Mouse (Mus musculus) adrenal gland, postnatal 0 days (tissue): ENCODE results near the gene Rnf135. TPM values are rescaled to one million over a fixed set of nuclear protein-coding genes. Genes with fewer than 3 reads are reported as not detected.

Source experiments
- polyA plus RNA-seq: library from polyadenylated mRNA; unstranded; fragments of >200 nt; fragmentation: Nextera tagmentation; extraction: Ambion mirVana; gene quantifications from 2 replicates; pipeline ENCODE4 v1.2.1, GENCODE M21; 2015

The Rnf135 gene
- 10.3 and 17.5 TPM in 2 replicates for polyA plus RNA-seq

GRCm38 (mm10) chr11:80183705-80184255, at the start of gene Rnf135:
Gene Rnf135 (plus strand): TSS chr11:80183851.

DNA sequence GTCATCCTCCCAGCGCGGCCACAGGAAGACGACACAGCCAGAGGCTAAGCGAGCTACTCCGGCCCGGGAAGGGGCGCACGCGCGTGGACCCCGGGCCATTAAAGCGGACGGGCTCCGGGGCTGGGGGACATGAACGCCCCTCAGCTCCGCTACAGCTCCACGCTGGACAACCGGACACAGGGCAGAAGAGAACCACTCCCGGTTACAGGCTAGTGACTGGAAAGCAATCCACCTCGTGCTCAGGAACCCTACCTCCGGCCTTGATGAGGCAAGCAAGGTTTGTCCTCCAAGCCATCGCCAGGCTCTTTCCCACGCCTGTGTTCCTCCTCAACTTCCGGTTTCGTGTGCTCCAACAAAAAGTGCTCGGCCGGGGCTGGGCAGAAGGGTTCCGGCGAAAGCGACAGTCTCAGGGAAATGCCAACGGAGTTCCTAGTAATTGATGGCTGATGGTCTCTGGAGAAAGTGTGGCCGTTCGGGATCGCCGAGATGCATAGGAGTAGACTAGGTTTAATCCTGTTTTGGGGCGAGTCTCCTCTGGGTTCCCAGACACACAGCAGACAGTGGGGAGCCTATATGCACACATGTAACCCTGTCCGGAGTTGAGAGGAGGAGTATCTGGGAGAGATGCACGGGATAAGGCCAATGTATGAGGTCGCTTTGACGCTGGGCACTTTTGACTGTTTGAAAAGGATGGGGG, 41.7 kb upstream of the Rnf135 start, which contains the start of gene Tefm:
Tefm (minus strand) TSS at position 351 of the 697 bp plus-strand sequence.

DNA sequence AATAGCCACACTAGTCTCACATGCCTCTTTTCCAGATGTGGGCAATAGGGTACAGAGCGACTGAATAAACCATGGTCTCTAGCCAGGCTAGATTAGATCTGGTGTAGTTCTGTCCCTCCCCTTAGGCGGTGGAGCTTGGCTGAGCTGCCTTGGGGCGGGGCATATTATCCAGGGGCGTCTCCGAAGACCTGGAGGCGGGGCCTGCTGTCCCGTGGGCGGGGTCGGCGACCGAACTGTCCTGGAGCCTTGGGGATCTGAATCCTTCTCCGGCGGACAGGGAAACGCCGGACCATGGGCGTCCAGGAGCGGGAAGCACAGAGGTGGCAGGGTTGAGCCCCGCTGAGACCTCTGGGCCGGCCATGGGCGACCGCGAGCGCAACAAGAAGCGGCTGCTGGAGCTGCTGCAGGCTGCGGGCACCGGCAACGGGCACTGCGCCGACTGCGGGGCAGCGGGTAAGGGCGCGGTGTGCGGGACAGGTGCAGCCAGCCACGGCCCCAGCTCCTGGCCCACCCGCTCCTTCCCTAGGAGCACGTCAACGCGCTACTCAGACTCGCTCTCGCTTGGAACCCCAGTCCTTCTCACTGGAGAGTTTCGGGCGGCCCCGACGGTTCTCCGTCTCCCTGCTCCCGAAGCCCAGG, 29.7 kb upstream of the Rnf135 start, which contains the start of gene Adap2:
Adap2 (plus strand) TSS at position 249 of the 639 bp plus-strand sequence.

GRCm38 (mm10) chr11:80208860-80209800, 25.5 kb downstream of the Rnf135 start, which contains the start of gene Rhot1:
Gene Rhot1 (plus strand): TSS chr11:80209019.

Other genes with a start within 250 kb of the Rnf135 start
- 20.1 and 33.0 TPM in 2 replicates for gene Utp6, start 221.5 kb upstream of the Rnf135 start, polyA plus RNA-seq
- gene Suz12, start 190.7 kb upstream of the Rnf135 start, polyA plus RNA-seq, result 10.6 and 14.7 TPM in 2 replicates
- 22.4 and 23.9 TPM in 2 replicates for gene Crlf3, start 102.9 kb upstream of the Rnf135 start, polyA plus RNA-seq
- gene Atad5, start 94.5 kb upstream of the Rnf135 start, polyA plus RNA-seq, result 2.5 and 3.8 TPM in 2 replicates
- 38.8 and 53.8 TPM in 2 replicates for gene Tefm, start 41.7 kb upstream of the Rnf135 start, polyA plus RNA-seq
- 2.5 and 5.5 TPM in 2 replicates for gene Adap2, start 29.7 kb upstream of the Rnf135 start, polyA plus RNA-seq
- 31.3 and 52.9 TPM in 2 replicates for gene Rhot1, start 25.2 kb downstream of the Rnf135 start, polyA plus RNA-seq
- 2.1 and 2.5 TPM in 2 replicates for gene Rhbdl3, start 117.1 kb downstream of the Rnf135 start, polyA plus RNA-seq
- gene 5730455P16Rik, start 194.2 kb downstream of the Rnf135 start, polyA plus RNA-seq, result 17.4 and 20.5 TPM in 2 replicates
- 121 and 155 TPM in 2 replicates for gene Zfp207, start 199.4 kb downstream of the Rnf135 start, polyA plus RNA-seq
- 129 and 200 TPM in 2 replicates for gene Psmd11, start 244.8 kb downstream of the Rnf135 start, polyA plus RNA-seq